Mouse (Mus musculus) neural tube, embryonic 12.5 days (tissue): Measurements from ENCODE around the gene Lrch1. TPM values are rescaled to one million over a fixed set of nuclear protein-coding genes. Genes with fewer than 3 reads are reported as not detected.

Experiments used
- ATAC-seq: fragments of 200-750 bp; cut with Nextera tagmentation; 2 replicates; pipeline ENCODE4 v1.8.0; 2017; ENCODE audit warnings: low read depth, mild to moderate bottlenecking, moderate TSS enrichment, moderate library complexity; ENCODE audit not compliant: low FRiP score
- H3K27ac ChIP-seq: fragments of 300-500 bp; sonication (generic); 2 replicates; pipeline ENCODE4 v1.5.1; 2016
- H3K27me3 ChIP-seq: fragments of 300-500 bp; sonication (generic); replicated peaks from 2 replicates; pipeline ENCODE4 v1.6.1; 2016; ENCODE audit warnings: mild to moderate bottlenecking
- H3K36me3 ChIP-seq: fragments of 300-500 bp; sonication (generic); 2 replicates; pipeline ENCODE4 v1.6.1; 2016; ENCODE audit warnings: mild to moderate bottlenecking
- H3K4me1 ChIP-seq: fragments of 300-500 bp; sonication (generic); 2 replicates; pipeline ENCODE4 v1.6.1; 2016
- H3K4me2 ChIP-seq: fragments of 300-500 bp; sonication (generic); replicated peaks from 2 replicates; pipeline ENCODE4 v1.6.1; 2016; ENCODE audit warnings: mild to moderate bottlenecking
- H3K4me3 ChIP-seq: fragments of 300-500 bp; sonication (generic); 2 replicates; pipeline ENCODE4 v1.5.1; 2016
- H3K9ac ChIP-seq: fragments of 300-500 bp; sonication (generic); 2 replicates; pipeline ENCODE4 v1.6.1; 2016; ENCODE audit warnings: mild to moderate bottlenecking
- H3K9me3 ChIP-seq: fragments of 300-500 bp; sonication (generic); 2 replicates; pipeline ENCODE4 v1.6.1; 2016; ENCODE audit warnings: mild to moderate bottlenecking
- WGBS: fragments of 180-500 bp; shearing (Covaris S2); methylation state at CpG from one replicate; pipeline ENCODE4 v1.1.7; 2016; 5-methylcytosine and 5-hydroxymethylcytosine counted together
- polyA plus RNA-seq: library from polyadenylated mRNA; unstranded; fragments of >200 nt; fragmentation: Nextera tagmentation; extraction: Ambion mirVana; gene quantifications from 2 replicates; pipeline ENCODE4 v1.2.1, GENCODE M21; 2016

The Lrch1 gene
- polyA plus RNA-seq, 1 experiment from 2014 or later: 12.2 TPM

DNA sequence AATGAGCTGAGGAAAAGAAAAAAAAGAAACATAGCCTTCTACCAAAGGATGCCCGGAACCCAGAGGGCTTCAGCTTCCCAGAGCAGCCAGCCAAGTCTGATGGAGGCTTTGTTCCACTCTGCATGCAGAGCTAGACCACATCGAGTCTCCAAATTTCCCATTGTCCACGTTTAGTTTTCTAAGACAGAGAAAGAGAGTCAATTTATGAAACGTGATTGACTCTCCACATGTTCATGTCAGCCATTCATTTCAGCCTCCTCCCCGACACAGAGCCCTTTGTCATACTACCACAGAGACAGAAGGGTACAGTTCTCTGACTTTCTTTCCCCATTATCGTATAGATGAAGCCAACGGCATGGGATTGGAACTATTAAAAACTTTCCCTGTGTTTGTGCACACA is 108.9 kb downstream of the Lrch1 start:
- Histone ChIP-seq H3K9me3 (no peaks in the 10 kb centered on the region), H3K4me2 (no peak overlapping the region), H3K4me3 (no peak overlapping the region), H3K27me3 (no peaks in the 10 kb centered on the region), H3K9ac (no peak overlapping the region), H3K4me1 (no peaks in the 10 kb centered on the region), H3K36me3 (no peaks in the 10 kb centered on the region), H3K27ac (no peak overlapping the region)
- ATAC-seq: no peak
- 78% methylated on average over 7 of the region's 7 CpGs for WGBS

GRCm38 (mm10) chr14:74835010-74835409 is 112.7 kb downstream of the Lrch1 start:
- Histone ChIP-seq H3K9ac (no peak overlapping the region), H3K27ac (no peak overlapping the region), H3K36me3 (no peaks in the 10 kb centered on the region), H3K27me3 (no peaks in the 10 kb centered on the region), H3K4me3 (no peak overlapping the region), H3K9me3 (no peaks in the 10 kb centered on the region), H3K4me1 (0 out of 2 replicates have a peak, but pooled peaks cover 6% of the 10 kb centered on the region), H3K4me2 (no peak overlapping the region)
- no peak for ATAC-seq
- 57% methylated on average over 1 of the region's 1 CpGs for WGBS

DNA sequence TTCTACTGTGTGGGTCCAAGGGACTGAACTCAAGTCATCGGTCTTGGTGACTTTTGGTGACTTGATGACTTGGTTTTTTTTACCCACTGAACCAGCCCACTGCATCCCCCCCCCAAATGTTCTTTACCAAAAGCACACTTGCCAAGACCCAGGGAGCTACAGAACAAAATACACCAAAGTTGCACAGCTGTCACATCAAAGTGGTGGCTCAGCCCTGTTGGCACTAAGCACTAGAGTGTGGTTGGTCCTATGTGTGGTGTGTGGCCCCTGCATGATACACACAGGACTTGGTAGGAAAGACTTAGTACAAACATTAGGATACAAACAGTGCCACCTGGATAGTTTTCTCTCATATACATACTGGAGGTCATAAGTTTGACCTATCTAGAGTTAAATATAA is 113.5 kb downstream of the Lrch1 start:
- no peak for ATAC-seq
- Histone ChIP-seq H3K27ac (no peak overlapping the region), H3K4me2 (no peak overlapping the region), H3K36me3 (no peaks in the 10 kb centered on the region), H3K4me3 (no peak overlapping the region), H3K4me1 (0 out of 2 replicates have a peak, but pooled peaks cover 6% of the 10 kb centered on the region), H3K27me3 (no peaks in the 10 kb centered on the region), H3K9me3 (no peaks in the 10 kb centered on the region), H3K9ac (no peak overlapping the region)
- 94% methylated on average over 1 of the region's 1 CpGs for WGBS

GRCm38 (mm10) chr14:74831653-74832052 is 116.0 kb downstream of the Lrch1 start:
- H3K4me3 ChIP-seq: no peak overlapping the region
- WGBS: 75% methylated on average over 5 of the region's 5 CpGs
- no peaks in the 10 kb centered on the region for H3K27me3 ChIP-seq
- H3K27ac ChIP-seq: no peak overlapping the region
- no peak for ATAC-seq
- 0 out of 2 replicates have a peak, but pooled peaks cover 9% of the 10 kb centered on the region for H3K4me1 ChIP-seq
- no peaks in the 10 kb centered on the region for H3K36me3 ChIP-seq
- no peak overlapping the region for H3K9ac ChIP-seq
- no peaks in the 10 kb centered on the region for H3K9me3 ChIP-seq
- no peak overlapping the region for H3K4me2 ChIP-seq

DNA sequence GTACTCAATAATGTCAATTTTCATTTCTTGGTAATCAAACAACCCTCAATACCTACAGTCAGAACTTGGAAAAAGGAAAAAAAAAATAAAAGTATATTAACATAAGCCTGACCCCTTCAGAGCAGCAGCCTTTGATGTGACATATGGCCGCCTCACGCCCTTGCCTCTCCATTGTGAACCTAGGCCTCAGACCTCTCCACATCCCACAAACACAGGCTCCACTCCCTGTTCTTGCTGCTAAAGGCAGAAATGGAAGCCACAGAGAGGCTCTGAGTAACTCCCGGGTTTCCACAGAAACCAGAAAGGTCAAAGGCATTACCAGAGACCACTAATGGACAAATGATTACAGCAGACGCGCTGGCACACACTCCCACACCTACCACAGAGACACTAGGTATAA is 116.6 kb downstream of the Lrch1 start:
- Histone ChIP-seq H3K9ac (no peak overlapping the region), H3K9me3 (no peaks in the 10 kb centered on the region), H3K4me2 (no peak overlapping the region), H3K36me3 (no peaks in the 10 kb centered on the region), H3K27me3 (no peaks in the 10 kb centered on the region), H3K4me3 (no peak overlapping the region), H3K4me1 (0 out of 2 replicates have a peak, but pooled peaks cover 10% of the 10 kb centered on the region), H3K27ac (no peak overlapping the region)
- 68% methylated on average over 5 of the region's 5 CpGs for WGBS
- ATAC-seq: no peak

GRCm38 (mm10) chr14:74830591-74830990 is 117.1 kb downstream of the Lrch1 start:
- WGBS: 94% methylated on average over 2 of the region's 2 CpGs
- 0 out of 2 replicates have a peak, but pooled peaks cover 2% of the 10 kb centered on the region for H3K36me3 ChIP-seq

DNA sequence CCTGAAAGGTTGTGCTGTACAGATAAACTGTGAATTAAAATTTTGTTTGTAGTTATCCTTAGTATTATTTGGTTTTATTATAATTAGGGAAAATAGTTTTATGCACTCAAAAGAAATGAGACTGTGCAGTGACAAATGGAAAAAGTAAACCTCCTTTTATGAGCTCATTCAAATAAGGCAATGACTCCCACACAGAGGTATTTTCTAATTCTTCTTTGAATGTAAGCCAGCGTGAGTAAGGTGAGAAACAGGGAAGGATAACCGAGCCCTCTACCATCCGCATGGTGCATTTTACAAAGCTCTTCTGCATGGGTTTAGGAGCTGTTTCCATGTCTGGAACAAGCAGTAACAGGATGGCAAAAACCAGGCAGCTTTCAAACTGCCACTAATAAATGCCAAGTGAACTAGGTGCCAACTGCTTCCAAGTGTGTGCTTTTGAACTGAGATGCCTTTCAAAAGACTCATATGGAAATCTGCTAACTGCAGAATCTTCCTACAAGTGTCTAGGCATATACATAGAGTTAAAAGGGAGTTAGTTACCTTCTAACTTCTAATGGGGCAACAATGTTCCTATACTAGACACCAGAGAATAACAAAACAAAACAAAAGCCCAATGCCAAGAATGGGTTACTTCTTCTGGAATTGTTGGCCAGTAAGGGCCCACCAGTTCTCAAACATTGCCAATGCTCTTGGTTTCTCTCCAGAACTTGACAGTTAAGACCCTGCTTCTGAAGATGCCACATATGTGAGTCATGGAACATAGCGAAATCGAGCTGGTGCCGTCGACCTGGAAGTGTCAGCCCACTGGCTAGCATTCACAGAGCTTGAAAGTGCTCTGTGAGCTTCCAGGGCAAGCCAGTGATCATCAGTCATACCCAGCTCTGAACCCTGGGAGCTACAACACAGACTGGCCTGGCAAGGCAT is 124.7 kb downstream of the Lrch1 start:
- Histone ChIP-seq H3K36me3 (0 out of 2 replicates have a peak, but pooled peaks cover 3% of the 10 kb centered on the region), H3K27me3 (no peaks in the 10 kb centered on the region), H3K4me1 (0 out of 2 replicates have a peak, but pooled peaks cover 4% of the 10 kb centered on the region), H3K4me3 (no peak overlapping the region), H3K27ac (no peak overlapping the region), H3K9ac (no peak overlapping the region), H3K4me2 (no peak overlapping the region), H3K9me3 (no peaks in the 10 kb centered on the region)
- no peak for ATAC-seq
- 89% methylated on average over 7 of the region's 7 CpGs for WGBS

More at GRCm38 (mm10) chr14:74830591-74830990, 117.1 kb downstream of the Lrch1 start:
- Histone ChIP-seq H3K27ac (no peak overlapping the region), H3K9me3 (no peaks in the 10 kb centered on the region), H3K4me1 (0 out of 2 replicates have a peak, but pooled peaks cover 10% of the 10 kb centered on the region), H3K4me3 (no peak overlapping the region), H3K4me2 (no peak overlapping the region), H3K9ac (no peak overlapping the region), H3K27me3 (no peaks in the 10 kb centered on the region)
- ATAC-seq: no peak

- Histone ChIP-seq H3K9ac (no peak overlapping the region), H3K9me3 (no peaks in the 10 kb centered on the region), H3K4me3 (no peak overlapping the region), H3K27me3 (no peaks in the 10 kb centered on the region), H3K36me3 (0 out of 2 replicates have a peak, but pooled peaks cover 3% of the 10 kb centered on the region), H3K4me1 (0 out of 2 replicates have a peak, but pooled peaks cover 4% of the 10 kb centered on the region), H3K4me2 (no peak overlapping the region), H3K27ac (no peak overlapping the region)
- ATAC-seq: no peak
- 70% methylated on average over 2 of the region's 2 CpGs for WGBS
Observed at GRCm38 (mm10) chr14:74822048-74822447, 125.6 kb downstream of the Lrch1 start.

DNA sequence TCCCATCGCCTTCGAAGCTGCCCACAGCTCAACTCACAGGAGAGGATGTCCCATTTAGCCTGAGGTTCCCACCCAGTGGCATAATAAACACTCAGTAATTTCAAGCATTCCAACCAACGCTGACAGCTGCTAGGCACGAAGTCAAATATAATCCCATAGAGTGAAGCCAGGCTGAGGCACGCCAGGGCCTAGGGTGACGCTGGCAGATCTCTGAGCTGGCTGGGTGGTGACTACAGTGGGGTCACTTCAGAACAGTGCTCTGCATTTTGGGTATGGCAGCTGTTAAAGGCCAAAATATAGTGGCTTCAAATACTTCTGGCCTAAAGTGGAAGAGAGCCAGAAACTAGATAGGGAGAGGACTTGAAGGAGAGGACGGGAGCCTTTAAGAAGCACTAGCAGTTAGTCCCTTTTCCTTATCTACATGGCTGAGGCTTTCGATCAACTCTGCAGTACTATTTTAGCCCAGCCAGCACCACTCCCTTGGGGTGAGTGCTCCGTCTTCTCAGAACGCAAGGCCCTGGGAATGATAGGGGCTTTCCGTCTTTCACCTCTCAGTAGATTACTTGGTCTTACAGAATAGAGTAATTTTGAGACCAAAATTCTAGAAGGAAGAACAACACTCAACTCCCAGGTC is 127.4 kb downstream of the Lrch1 start:
- 88% methylated on average over 11 of the region's 11 CpGs for WGBS
- no peak overlapping the region for H3K9ac ChIP-seq

GRCm38 (mm10) chr14:74816705-74817104 is 131.0 kb downstream of the Lrch1 start:
- Histone ChIP-seq H3K27me3 (no peaks in the 10 kb centered on the region), H3K4me2 (no peak overlapping the region), H3K36me3 (no peaks in the 10 kb centered on the region), H3K27ac (no peak overlapping the region), H3K4me3 (no peak overlapping the region), H3K4me1 (peaks cover 5% of the 10 kb centered on the region), H3K9me3 (no peaks in the 10 kb centered on the region), H3K9ac (no peak overlapping the region)
- WGBS: 50% methylated on average over 6 of the region's 6 CpGs
- no peak for ATAC-seq

More for the DNA sequence above, 127.4 kb downstream of the Lrch1 start:
- no peak overlapping the region for H3K4me2 ChIP-seq
- ATAC-seq: no peak
- no peak overlapping the region for H3K4me3 ChIP-seq
- no peaks in the 10 kb centered on the region for H3K27me3 ChIP-seq
- H3K36me3 ChIP-seq: no peaks in the 10 kb centered on the region
- H3K4me1 ChIP-seq: peaks cover 3% of the 10 kb centered on the region; the same call in 1 of the 2 replicates
- no peak overlapping the region for H3K27ac ChIP-seq
- no peaks in the 10 kb centered on the region for H3K9me3 ChIP-seq

GRCm38 (mm10) chr14:74814848-74815789 is 132.6 kb downstream of the Lrch1 start:
- Histone ChIP-seq H3K4me1 (peaks cover 9% of the 10 kb centered on the region), H3K4me2 (no peak overlapping the region), H3K27me3 (no peaks in the 10 kb centered on the region), H3K27ac (no peak overlapping the region), H3K36me3 (peaks cover 4% of the 10 kb centered on the region; the same call in 1 of the 2 replicates), H3K9me3 (no peaks in the 10 kb centered on the region), H3K9ac (no peak overlapping the region), H3K4me3 (no peak overlapping the region)
- no peak for ATAC-seq
- 75% methylated on average over 17 of the region's 17 CpGs for WGBS
